Mouse (Mus musculus) kidney, embryonic 14.5 days (tissue): Measurements from ENCODE around the gene Sdc4. TPM values are rescaled to one million over a fixed set of nuclear protein-coding genes. Genes with fewer than 3 reads are reported as not detected.

Experiments used
- ATAC-seq: fragments of 200-750 bp; cut with Nextera tagmentation; 2 replicates; pipeline ENCODE4 v1.8.0; 2017; ENCODE audit warnings: moderate number of reproducible peaks, mild to moderate bottlenecking, moderate TSS enrichment, moderate library complexity; ENCODE audit not compliant: low FRiP score, low TSS enrichment
- H3K27ac ChIP-seq: fragments of 300-500 bp; sonication (generic); 2 replicates; pipeline ENCODE4 v1.5.1; 2014; ENCODE audit warnings: low read depth, mild to moderate bottlenecking, low read length, moderate library complexity, mixed read lengths
- H3K27me3 ChIP-seq: fragments of 300-500 bp; sonication (generic); 2 replicates; pipeline ENCODE4 v1.6.1; 2014; ENCODE audit warnings: mild to moderate bottlenecking, low read length; ENCODE audit not compliant: control insufficient read depth, insufficient read depth
- H3K36me3 ChIP-seq: fragments of 300-500 bp; sonication (generic); 2 replicates; pipeline ENCODE4 v1.6.1; 2014; ENCODE audit warnings: low read length, mixed read lengths; ENCODE audit not compliant: control insufficient read depth, insufficient read depth
- H3K4me1 ChIP-seq: fragments of 300-500 bp; sonication (generic); 2 replicates; pipeline ENCODE4 v1.6.1; 2014; ENCODE audit warnings: low read length, mixed read lengths; ENCODE audit not compliant: control insufficient read depth, insufficient read depth
- H3K4me2 ChIP-seq: fragments of 300-500 bp; sonication (generic); replicated peaks from 2 replicates; pipeline ENCODE4 v1.6.1; 2014; ENCODE audit warnings: low read depth, mild to moderate bottlenecking, low read length
- H3K4me3 ChIP-seq: fragments of 300-500 bp; sonication (generic); 2 replicates; pipeline ENCODE4 v1.5.1; 2014; ENCODE audit warnings: mild to moderate bottlenecking, low read length
- H3K9ac ChIP-seq: fragments of 300-500 bp; sonication (generic); 2 replicates; pipeline ENCODE4 v1.6.1; 2014; ENCODE audit warnings: low read depth, mild to moderate bottlenecking, low read length, moderate library complexity
- H3K9me3 ChIP-seq: fragments of 300-500 bp; sonication (generic); 2 replicates; pipeline ENCODE4 v1.6.1; 2016; ENCODE audit warnings: low read length; ENCODE audit not compliant: control insufficient read depth
- WGBS: fragments of 180-500 bp; shearing (Covaris S2); extraction: QIAGEN DNeasy Blood & Tissue Kit; methylation state at CpG from one replicate; pipeline ENCODE4 v1.1.7; 2014; 5-methylcytosine and 5-hydroxymethylcytosine counted together
- polyA plus RNA-seq: library from polyadenylated mRNA; unstranded; fragments of >200 nt; fragmentation: Nextera tagmentation; extraction: Ambion mirVana; gene quantifications from 2 replicates; pipeline ENCODE4 v1.2.1, GENCODE M21; 2014

Gene Sdc4
- polyA plus RNA-seq, 1 experiment from 2014 or later = 108 TPM

DNA sequence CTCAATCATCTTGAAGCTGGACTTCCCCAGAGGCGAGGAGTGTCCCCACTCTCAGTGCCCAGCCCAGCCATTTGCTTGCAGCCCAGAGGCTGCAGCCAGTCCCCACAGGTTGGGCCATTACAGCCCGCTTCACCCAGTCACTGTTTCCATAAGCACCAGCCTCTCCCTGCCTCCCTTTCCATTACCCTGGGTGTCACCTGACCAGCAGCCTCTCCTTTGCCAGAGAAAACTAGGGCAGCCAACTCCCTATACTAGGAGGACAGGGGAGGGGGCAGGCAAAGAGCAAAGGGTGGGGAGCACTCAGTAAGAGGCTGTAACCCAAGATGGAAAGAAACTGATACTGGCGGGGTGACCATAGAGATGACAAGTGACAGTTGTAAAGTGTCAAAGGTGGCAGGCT is 6.7 kb downstream of the Sdc4 start:
- WGBS = 18% methylated on average over 3 of the region's 3 CpGs
- no peaks in the 10 kb centered on the region for H3K27me3 ChIP-seq
- H3K4me1 ChIP-seq = peaks cover 79% of the 10 kb centered on the region
- H3K9me3 ChIP-seq = no peaks in the 10 kb centered on the region
- peak overlapping the region; percentile 18; the same call in 1 of the 2 replicates for H3K4me2 ChIP-seq
- no peaks in the 10 kb centered on the region for H3K36me3 ChIP-seq
- peak overlapping the region; percentile 87 for H3K27ac ChIP-seq
- no peak overlapping the region for H3K4me3 ChIP-seq
- peak; percentile 63 for ATAC-seq
- H3K9ac ChIP-seq = no peak overlapping the region

DNA sequence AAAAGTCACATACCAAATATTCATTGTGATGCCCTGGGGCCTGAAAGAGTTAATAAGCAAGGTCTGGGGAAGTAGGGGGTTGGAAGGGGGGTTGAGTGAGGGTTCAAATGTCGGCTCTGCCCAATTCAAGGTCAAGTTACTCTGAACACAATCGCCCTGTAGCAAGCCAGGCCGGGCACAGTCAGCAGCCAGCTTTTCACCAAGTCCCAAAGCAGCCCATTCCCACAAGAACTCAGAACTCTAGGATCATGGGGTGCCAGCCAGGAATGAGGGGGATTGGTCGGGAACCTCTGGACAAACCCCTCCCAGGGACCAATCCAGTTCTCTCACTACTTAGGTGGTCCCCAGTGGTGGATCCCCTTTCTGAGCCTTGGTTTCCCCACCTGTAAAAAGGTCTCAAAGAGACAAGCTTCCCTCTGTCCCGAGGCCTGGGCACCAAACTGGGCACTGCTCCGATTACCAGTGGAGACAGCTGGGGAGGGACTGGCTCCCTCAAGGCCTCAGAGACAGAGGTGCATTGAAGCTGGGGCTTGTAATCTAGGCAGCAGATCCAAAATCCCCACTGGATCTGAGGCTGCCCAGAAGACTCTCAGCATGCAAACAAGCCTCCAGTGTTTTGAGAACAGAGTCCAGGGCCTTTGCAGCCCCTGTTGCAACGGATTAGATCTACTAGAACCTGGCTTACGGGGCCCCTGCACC is 7.3 kb downstream of the Sdc4 start:
- Histone ChIP-seq H3K4me1 (peaks cover 82% of the 10 kb centered on the region), H3K27ac (peak overlapping the region; percentile 87), H3K27me3 (no peaks in the 10 kb centered on the region), H3K4me2 (peak overlapping the region; percentile 18), H3K4me3 (no peak overlapping the region), H3K9me3 (no peaks in the 10 kb centered on the region), H3K9ac (peak overlapping the region; percentile 28; the same call in 1 of the 2 replicates), H3K36me3 (no peaks in the 10 kb centered on the region)
- ATAC-seq = peak; percentile 32; the same call in 1 of the 2 replicates
- 9% methylated on average over 8 of the region's 8 CpGs for WGBS

DNA sequence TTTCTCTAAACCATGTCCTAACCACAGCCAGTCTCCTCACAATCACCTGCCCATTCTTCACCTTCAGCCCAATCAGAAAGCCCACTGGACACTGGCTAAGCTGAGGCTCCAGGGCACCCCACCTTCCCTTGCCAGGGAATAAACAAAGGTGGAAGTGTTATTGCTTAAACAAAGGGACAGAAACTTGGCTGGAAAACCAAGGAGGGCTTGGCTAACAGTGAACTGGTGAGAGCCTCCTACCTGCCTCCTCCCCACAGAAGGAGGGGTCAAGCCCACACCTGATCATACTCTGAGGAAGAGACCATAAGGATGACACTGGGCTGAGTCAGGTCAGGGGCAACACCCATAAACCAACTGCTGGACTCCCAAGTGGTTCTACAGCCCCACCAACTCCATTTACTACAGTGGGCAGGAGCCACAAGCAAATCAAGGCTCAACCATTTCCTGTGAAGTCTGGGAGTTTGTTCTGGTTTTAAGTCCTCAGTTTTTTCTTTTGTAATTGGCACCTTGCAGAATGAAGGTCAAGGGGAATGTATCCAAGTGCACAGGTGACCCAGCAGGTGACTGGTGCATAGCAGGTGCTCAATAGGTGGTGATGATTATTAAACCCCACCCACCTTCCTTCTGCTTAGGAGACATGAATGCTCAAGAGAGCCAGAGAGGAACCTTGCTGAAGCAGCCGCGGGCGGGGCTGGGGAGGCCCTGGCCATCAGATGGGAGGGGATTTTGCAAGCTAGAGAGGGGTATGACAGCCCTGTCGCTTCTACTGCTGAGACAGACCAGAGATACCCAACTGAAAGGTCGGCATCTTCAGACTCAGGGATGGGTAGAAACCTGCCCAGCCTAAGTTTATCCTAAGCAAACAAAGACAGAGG is 8.2 kb downstream of the Sdc4 start:
- no peak overlapping the region for H3K4me3 ChIP-seq
- no peaks in the 10 kb centered on the region for H3K36me3 ChIP-seq
- peaks cover 86% of the 10 kb centered on the region for H3K4me1 ChIP-seq
- peak overlapping the region; percentile 8; the same call in 1 of the 2 replicates for H3K9ac ChIP-seq
- no peaks in the 10 kb centered on the region for H3K27me3 ChIP-seq
- no peak for ATAC-seq
- 18% methylated on average over 5 of the region's 5 CpGs for WGBS
- no peaks in the 10 kb centered on the region for H3K9me3 ChIP-seq
- H3K4me2 ChIP-seq = no peak overlapping the region
- peak overlapping the region; percentile 20; the same call in 1 of the 2 replicates for H3K27ac ChIP-seq

DNA sequence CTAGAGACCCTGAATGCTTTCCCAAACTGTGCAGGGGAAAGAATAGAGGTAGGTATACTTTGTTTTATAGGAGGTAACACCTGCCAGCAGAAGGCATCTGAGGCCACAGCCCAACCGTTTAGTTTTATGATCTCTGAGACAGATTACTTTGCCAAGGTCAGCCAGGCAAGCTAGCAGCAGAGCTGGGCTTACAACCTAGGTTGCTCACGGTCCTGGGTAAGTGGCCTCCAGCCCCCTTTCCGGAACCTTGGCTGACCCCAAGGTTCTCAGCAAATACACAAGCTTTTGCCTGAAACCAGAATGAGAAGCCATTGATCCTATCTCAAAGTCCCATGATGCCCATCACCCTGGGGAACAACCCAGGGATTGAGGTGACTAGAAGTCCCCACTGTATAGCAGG is 9.0 kb downstream of the Sdc4 start:
- Histone ChIP-seq H3K9ac (no peak overlapping the region), H3K27ac (no peak overlapping the region), H3K4me1 (peaks cover 87% of the 10 kb centered on the region), H3K4me3 (no peak overlapping the region), H3K4me2 (no peak overlapping the region), H3K27me3 (no peaks in the 10 kb centered on the region), H3K9me3 (no peaks in the 10 kb centered on the region), H3K36me3 (no peaks in the 10 kb centered on the region)
- no peak for ATAC-seq
- WGBS = 15% methylated on average over 3 of the region's 3 CpGs

DNA sequence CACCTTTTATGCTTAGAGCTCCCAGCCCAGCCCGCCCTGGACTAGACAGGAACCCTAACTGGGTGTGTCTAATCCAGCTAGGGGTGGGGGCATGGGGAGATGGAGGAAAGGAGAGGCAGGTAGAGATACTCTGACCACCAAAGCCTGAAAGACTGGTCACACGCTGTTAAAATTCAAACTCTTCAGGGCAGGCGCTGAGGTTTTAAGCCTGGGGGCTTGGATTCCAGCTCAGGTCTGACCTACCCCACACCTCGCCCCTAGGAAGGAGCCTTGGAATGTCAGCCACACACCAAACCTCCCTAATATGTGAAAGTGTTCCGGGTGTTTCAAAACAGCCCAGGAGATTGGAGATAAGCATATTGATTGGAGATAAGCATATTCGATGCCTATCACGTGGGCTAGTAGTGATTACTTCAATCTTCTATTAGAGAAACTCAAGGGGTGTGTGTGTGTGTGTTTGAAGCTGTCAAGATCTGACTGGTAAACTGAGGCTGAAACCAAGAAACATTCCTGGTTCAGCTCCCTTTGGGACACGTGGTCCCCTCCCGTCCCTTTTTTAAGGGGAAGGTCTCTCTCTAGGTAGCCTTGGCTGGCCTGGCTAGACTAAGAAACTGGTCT is 10.3 kb downstream of the Sdc4 start:
- peak overlapping the region; percentile 80 for H3K27ac ChIP-seq
- no peaks in the 10 kb centered on the region for H3K9me3 ChIP-seq
- no peak overlapping the region for H3K9ac ChIP-seq
- H3K27me3 ChIP-seq = no peaks in the 10 kb centered on the region
- H3K4me1 ChIP-seq = peaks cover 77% of the 10 kb centered on the region
- WGBS = 66% methylated on average over 9 of the region's 9 CpGs
- H3K36me3 ChIP-seq = peaks cover 10% of the 10 kb centered on the region; the same call in 1 of the 2 replicates
- no peak overlapping the region for H3K4me3 ChIP-seq
- H3K4me2 ChIP-seq = peak overlapping the region; percentile 25; the same call in 1 of the 2 replicates
- ATAC-seq = 0 out of 2 replicates have a peak, but pooled peaks have one; percentile 6

DNA sequence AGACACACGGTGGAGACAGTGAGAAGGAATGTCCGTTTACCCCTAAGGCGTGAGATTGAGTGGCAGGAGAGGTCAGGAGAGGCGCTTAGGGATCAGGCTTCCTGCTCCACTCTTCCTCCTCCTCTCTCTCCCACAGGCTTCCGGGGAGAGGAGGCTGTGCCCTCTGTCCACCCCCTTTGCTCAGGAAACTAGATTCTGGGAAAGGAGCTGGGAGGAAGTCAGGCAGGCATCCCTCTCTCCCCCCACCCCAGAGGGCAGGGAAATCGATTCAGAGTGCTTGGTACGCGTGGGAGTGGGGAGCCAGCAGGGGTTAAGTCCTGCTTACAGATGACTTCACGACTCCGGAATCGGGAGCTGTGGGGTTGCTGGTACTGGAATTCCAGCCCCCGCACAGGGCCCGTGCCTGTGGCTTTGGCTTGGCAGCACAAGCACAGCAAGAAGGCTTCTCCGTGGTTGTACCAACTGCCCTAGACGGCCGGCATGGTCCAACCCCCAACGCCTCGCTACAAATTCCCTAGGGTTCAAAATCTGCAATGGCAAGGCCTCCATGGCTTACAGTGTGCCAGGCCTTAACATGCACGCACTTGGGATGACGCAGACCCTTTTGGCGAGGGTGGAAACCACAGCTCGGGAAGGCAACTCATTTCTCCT is 11.0 kb downstream of the Sdc4 start:
- Histone ChIP-seq H3K9ac (no peak overlapping the region; the same call in 1 of the 2 replicates), H3K4me1 (peaks cover 70% of the 10 kb centered on the region), H3K4me3 (no peak overlapping the region), H3K36me3 (peaks cover 15% of the 10 kb centered on the region; the same call in 1 of the 2 replicates), H3K27ac (peak overlapping the region; percentile 80), H3K4me2 (peak overlapping the region; percentile 25), H3K9me3 (no peaks in the 10 kb centered on the region), H3K27me3 (no peaks in the 10 kb centered on the region)
- ATAC-seq = peak; percentile 11
- 16% methylated on average over 22 of the region's 22 CpGs for WGBS

DNA sequence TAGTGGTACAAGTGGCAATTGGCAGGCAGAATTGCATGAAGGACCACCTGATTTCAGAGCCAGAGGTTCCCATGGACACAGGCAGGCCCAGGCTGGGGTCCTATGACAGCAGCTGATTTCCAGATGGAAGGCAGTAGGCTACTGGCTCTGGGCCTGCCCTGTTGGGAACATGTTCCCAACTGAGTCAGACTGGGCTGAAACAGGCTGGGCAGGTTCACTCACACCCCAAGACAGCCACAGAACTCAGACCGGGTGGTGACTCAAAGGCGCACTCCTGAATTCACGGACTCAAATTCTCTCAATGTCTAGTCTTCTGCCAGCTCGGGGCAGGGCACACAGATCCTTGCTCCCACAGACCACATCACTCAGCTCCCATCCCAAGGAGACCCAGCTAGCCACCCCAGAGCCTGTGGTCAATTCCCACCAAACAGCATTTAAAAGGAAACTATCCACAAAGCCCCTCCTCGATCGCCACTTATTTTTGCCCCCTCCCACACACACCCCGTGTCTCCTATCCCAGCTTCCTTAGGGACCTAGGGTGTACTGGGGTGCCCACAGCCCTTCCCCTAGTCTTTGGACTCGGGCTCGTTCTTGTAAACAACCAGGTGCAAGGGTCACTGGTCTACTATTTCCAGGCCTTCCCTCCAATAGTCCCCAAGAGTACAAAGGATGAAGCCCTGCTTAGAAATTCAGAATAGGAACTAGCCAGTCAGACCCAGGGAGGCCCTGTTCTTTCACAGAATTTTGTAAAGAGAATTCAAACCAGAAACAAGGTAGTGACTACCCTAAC is 11.8 kb downstream of the Sdc4 start:
- Histone ChIP-seq H3K9me3 (no peaks in the 10 kb centered on the region), H3K4me3 (no peak overlapping the region; the same call in 1 of the 2 replicates), H3K36me3 (peaks cover 23% of the 10 kb centered on the region; the same call in 1 of the 2 replicates), H3K4me2 (peak overlapping the region; percentile 25), H3K27me3 (no peaks in the 10 kb centered on the region), H3K4me1 (peaks cover 64% of the 10 kb centered on the region), H3K27ac (peak overlapping the region; percentile 80), H3K9ac (peak overlapping the region; percentile 14; the same call in 1 of the 2 replicates)
- 45% methylated on average over 9 of the region's 9 CpGs for WGBS
- ATAC-seq = no peak

DNA sequence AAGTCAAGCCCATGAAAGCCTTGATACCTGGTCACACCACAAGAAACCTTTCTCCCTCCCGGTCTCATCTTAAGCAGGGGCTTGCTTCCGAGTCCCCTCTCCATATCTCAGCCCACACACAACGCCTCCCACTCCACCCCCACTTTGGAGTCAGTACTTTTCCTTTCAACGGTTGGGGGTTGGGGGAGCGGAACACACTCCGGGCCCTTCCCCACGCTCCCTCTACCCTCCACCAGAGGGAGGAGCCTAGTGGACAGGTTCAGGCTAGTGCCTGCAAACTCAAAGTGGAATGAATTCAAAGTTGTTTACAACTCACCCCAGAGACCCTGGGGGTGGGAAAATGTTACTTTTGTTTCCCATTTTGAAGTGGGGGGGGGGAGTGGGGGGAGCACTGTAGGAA is 13.0 kb downstream of the Sdc4 start:
- H3K9me3 ChIP-seq = no peaks in the 10 kb centered on the region
- H3K4me3 ChIP-seq = no peak overlapping the region
- no peaks in the 10 kb centered on the region for H3K27me3 ChIP-seq
- 9% methylated on average over 7 of the region's 7 CpGs for WGBS
- peaks cover 53% of the 10 kb centered on the region for H3K4me1 ChIP-seq
- H3K36me3 ChIP-seq = peaks cover 24% of the 10 kb centered on the region; the same call in 1 of the 2 replicates
- H3K9ac ChIP-seq = no peak overlapping the region
- no peak overlapping the region; the same call in 1 of the 2 replicates for H3K27ac ChIP-seq
- ATAC-seq = 0 out of 2 replicates have a peak, but pooled peaks have one; percentile 44
- no peak overlapping the region for H3K4me2 ChIP-seq
